Mouse (Mus musculus): Measurements from ENCODE around the gene Cyp2d22. TPM values are rescaled to one million over a fixed set of nuclear protein-coding genes. Genes with fewer than 3 reads are reported as not detected.

Cyp2d22 gene
- polyA plus RNA-seq, 2 experiments, result 5.2 to 27.5 TPM

- Histone ChIP-seq H3K27ac (replicated peaks; ENCODE audit: low read depth, low read length) (0 out of 2 replicates have a peak overlapping the region, but pooled peaks have one; percentile 67), H3K9me3 (ENCODE audit: control insufficient read depth, low read length) (no peaks in the 10 kb centered on the region), H3K4me3 (replicated peaks; ENCODE audit: low read length) (peak overlapping the region; percentile 71), H3K4me1 (ENCODE audit: control insufficient read depth, insufficient read depth, low read length) (peaks cover 15% of the 10 kb centered on the region), H3K4me2 (replicated peaks; ENCODE audit: low read depth, low read length, severe bottlenecking) (peak overlapping the region; percentile 83), H3K9ac (ENCODE audit: low read depth, low read length, severe bottlenecking) (peak overlapping the region; percentile 89), H3K27me3 (ENCODE audit: control insufficient read depth, insufficient read depth, low read length) (no peaks in the 10 kb centered on the region), H3K36me3 (ENCODE audit: control insufficient read depth, insufficient read depth, low read length) (peaks cover 29% of the 10 kb centered on the region)
- ATAC-seq (ENCODE audit: low FRiP score, low read depth) (no peak), DNase-seq (ENCODE audit: low spot score) (no peak)
- WGBS, result 28% methylated on average over 14 of the region's 14 CpGs
- no peak for TF ChIP-seq POLR2A (IDR thresholded peaks at IDR 0.05; ENCODE audit: borderline replicate concordance, extremely low read depth, insufficient read depth, insufficient read length)
Measured at GRCm38 (mm10) chr15:82353078-82353744, 26.8 kb downstream of the Cyp2d22 start.

GRCm38 (mm10) chr15:82351480-82351879 lies 28.6 kb downstream of the Cyp2d22 start:
- peaks cover 35% of the 10 kb centered on the region for H3K36me3 ChIP-seq (ENCODE audit: control insufficient read depth, insufficient read depth, low read length)
- no peak for ATAC-seq (ENCODE audit: low FRiP score, low read depth)
- H3K27me3 ChIP-seq (ENCODE audit: control insufficient read depth, insufficient read depth, low read length), result no peaks in the 10 kb centered on the region
- no peak for TF ChIP-seq POLR2A (IDR thresholded peaks at IDR 0.05; ENCODE audit: borderline replicate concordance, extremely low read depth, insufficient read depth, insufficient read length)
- 77% methylated on average over 3 of the region's 3 CpGs for WGBS
- H3K4me3 ChIP-seq (replicated peaks; ENCODE audit: low read length), result no peak overlapping the region
- H3K4me1 ChIP-seq (ENCODE audit: control insufficient read depth, insufficient read depth, low read length), result peaks cover 25% of the 10 kb centered on the region
- no peak overlapping the region for H3K27ac ChIP-seq (replicated peaks; ENCODE audit: low read depth, low read length)
- no peaks in the 10 kb centered on the region for H3K9me3 ChIP-seq (ENCODE audit: control insufficient read depth, low read length)
- H3K9ac ChIP-seq (ENCODE audit: low read depth, low read length, severe bottlenecking), result no peak overlapping the region
- no peak for DNase-seq (ENCODE audit: low spot score)
- H3K4me2 ChIP-seq (replicated peaks; ENCODE audit: low read depth, low read length, severe bottlenecking), result no peak overlapping the region

DNA sequence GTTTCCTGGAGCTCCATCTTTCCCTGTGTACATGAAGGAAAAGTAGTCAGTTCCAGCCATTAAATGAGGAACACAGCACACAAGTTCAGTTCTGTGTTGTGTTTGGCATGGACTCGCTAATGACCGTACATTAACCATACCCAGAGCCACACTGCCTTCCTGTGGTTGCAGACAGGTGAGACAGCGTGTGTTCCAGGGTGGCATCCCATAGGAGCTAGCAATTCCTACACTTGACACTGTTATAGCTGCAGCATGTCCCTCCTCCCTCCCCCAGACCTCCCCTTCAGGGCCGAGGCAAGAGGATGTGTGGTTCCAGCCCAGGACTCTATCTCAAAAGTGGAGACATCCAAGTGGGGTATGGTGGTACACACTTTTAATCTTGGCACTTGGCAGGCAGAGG lies 29.7 kb downstream of the Cyp2d22 start:
- H3K9me3 ChIP-seq (ENCODE audit: control insufficient read depth, low read length), result no peaks in the 10 kb centered on the region
- no peak for TF ChIP-seq POLR2A (IDR thresholded peaks at IDR 0.05; ENCODE audit: borderline replicate concordance, extremely low read depth, insufficient read depth, insufficient read length)
- H3K27ac ChIP-seq (replicated peaks; ENCODE audit: low read depth, low read length), result no peak overlapping the region
- H3K27me3 ChIP-seq (ENCODE audit: control insufficient read depth, insufficient read depth, low read length), result no peaks in the 10 kb centered on the region
- H3K4me2 ChIP-seq (replicated peaks; ENCODE audit: low read depth, low read length, severe bottlenecking), result no peak overlapping the region
- no peak for ATAC-seq (ENCODE audit: low FRiP score, low read depth)
- peaks cover 35% of the 10 kb centered on the region for H3K36me3 ChIP-seq (ENCODE audit: control insufficient read depth, insufficient read depth, low read length)
- peaks cover 25% of the 10 kb centered on the region for H3K4me1 ChIP-seq (ENCODE audit: control insufficient read depth, insufficient read depth, low read length)
- no peak overlapping the region for H3K4me3 ChIP-seq (replicated peaks; ENCODE audit: low read length)
- no peak overlapping the region for H3K9ac ChIP-seq (ENCODE audit: low read depth, low read length, severe bottlenecking)
- DNase-seq (ENCODE audit: low spot score), result no peak
- 87% methylated on average over 4 of the region's 4 CpGs for WGBS

GRCm38 (mm10) chr15:82348999-82349341 lies 31.1 kb downstream of the Cyp2d22 start:
- TF ChIP-seq POLR2A (IDR thresholded peaks at IDR 0.05; ENCODE audit: borderline replicate concordance, extremely low read depth, insufficient read depth, insufficient read length), result no peak
- Histone ChIP-seq H3K9ac (ENCODE audit: low read depth, low read length, severe bottlenecking) (no peak overlapping the region), H3K36me3 (ENCODE audit: control insufficient read depth, insufficient read depth, low read length) (peaks cover 35% of the 10 kb centered on the region), H3K27ac (replicated peaks; ENCODE audit: low read depth, low read length) (no peak overlapping the region), H3K4me3 (replicated peaks; ENCODE audit: low read length) (no peak overlapping the region), H3K4me2 (replicated peaks; ENCODE audit: low read depth, low read length, severe bottlenecking) (no peak overlapping the region), H3K4me1 (ENCODE audit: control insufficient read depth, insufficient read depth, low read length) (peaks cover 21% of the 10 kb centered on the region), H3K27me3 (ENCODE audit: control insufficient read depth, insufficient read depth, low read length) (no peaks in the 10 kb centered on the region), H3K9me3 (ENCODE audit: control insufficient read depth, low read length) (no peaks in the 10 kb centered on the region)
- WGBS, result 89% methylated on average over 2 of the region's 2 CpGs
- DNase-seq (ENCODE audit: low spot score) (no peak), ATAC-seq (ENCODE audit: low FRiP score, low read depth) (no peak)

DNA sequence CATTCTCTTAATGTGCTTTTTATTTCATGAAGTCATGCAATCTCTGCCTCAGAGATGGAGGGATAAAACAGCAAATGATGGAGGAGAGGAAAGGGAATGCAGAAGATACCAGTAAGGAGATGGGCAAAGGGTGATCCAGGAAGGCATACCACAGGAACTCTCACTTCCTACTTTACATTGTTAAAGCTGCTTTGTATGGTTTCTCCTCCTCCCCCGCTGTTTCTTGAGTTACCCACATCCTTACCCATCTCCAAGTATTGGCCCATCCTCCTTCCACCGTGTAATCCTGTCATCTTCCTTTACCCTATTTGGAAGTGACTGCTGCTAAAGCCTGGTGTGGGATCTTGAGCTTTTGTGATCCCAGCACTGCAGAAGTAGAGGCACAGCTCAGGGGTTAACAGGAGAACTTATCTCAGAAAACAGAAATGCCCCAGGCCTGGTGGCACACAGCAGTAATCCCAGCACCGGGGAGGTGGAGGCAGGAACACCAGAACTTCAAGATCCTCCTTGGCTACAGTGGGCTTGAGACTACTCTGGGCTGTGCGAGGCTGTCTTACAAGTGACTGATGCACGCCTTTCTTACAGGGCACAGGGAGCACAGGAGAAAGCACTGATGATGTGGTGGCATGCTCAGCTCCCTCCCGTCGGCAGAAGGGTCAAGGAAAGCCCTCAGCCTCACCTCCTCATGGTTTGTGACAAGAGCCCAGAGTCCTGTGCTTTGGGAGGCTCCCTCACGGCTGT lies 31.6 kb downstream of the Cyp2d22 start:
- no peak overlapping the region for H3K27ac ChIP-seq (replicated peaks; ENCODE audit: low read depth, low read length)
- ATAC-seq (ENCODE audit: low FRiP score, low read depth) (no peak), DNase-seq (ENCODE audit: low spot score) (no peak)
- H3K9ac ChIP-seq (ENCODE audit: low read depth, low read length, severe bottlenecking), result no peak overlapping the region
- H3K4me1 ChIP-seq (ENCODE audit: control insufficient read depth, insufficient read depth, low read length), result peaks cover 21% of the 10 kb centered on the region
- no peaks in the 10 kb centered on the region for H3K9me3 ChIP-seq (ENCODE audit: control insufficient read depth, low read length)
- no peak for TF ChIP-seq POLR2A (IDR thresholded peaks at IDR 0.05; ENCODE audit: borderline replicate concordance, extremely low read depth, insufficient read depth, insufficient read length)
- H3K36me3 ChIP-seq (ENCODE audit: control insufficient read depth, insufficient read depth, low read length), result peaks cover 37% of the 10 kb centered on the region
- H3K4me2 ChIP-seq (replicated peaks; ENCODE audit: low read depth, low read length, severe bottlenecking), result no peak overlapping the region
- no peaks in the 10 kb centered on the region for H3K27me3 ChIP-seq (ENCODE audit: control insufficient read depth, insufficient read depth, low read length)
- H3K4me3 ChIP-seq (replicated peaks; ENCODE audit: low read length), result no peak overlapping the region
- WGBS, result 85% methylated on average over 8 of the region's 8 CpGs
